Comparison of ENCODE assay signal across 19 mouse cellular contexts in genomic region chr3:54457416-54457815, GRCm38 (mm10).
DNase-seq lines count a peak whose midpoint lies in the region; ATAC-seq and TF ChIP-seq lines count a peak whose summit lies in the region.
"Had no signal": no experiment of that assay in that cellular context is flagged by ENCODE, and none has a peak within 500 bp of the region (broad histone marks: within the 10 kb centered on the region; RNA-seq: fewer than 3 reads in every experiment).

No protein-coding gene starts in this region.

- no peak overlapping the region for H3K27ac ChIP-seq in hindbrain, embryonic 10.5 days
- no peak overlapping the region for H3K27ac ChIP-seq in hindbrain, embryonic 14.5 days
- H3K27ac ChIP-seq: embryonic facial prominence, embryonic 15.5 days; forebrain, embryonic 15.5 days; heart, adult 2 months; heart, embryonic 15.5 days had no signal

- H3K9ac ChIP-seq in hindbrain, embryonic 14.5 days: no peak overlapping the region
- H3K9ac ChIP-seq: embryonic facial prominence, embryonic 15.5 days; forebrain, embryonic 15.5 days; heart, embryonic 15.5 days had no signal

- no peak overlapping the region for H3K4me2 ChIP-seq in myocyte (ENCODE audit: low read depth)
- H3K4me2 ChIP-seq in hindbrain, embryonic 14.5 days (replicated peaks): no peak overlapping the region
- H3K4me2 ChIP-seq: embryonic facial prominence, embryonic 15.5 days; forebrain, embryonic 15.5 days; heart, embryonic 11.5 days; heart, embryonic 15.5 days had no signal

- no peak for ATAC-seq in hindbrain, embryonic 14.5 days (ENCODE audit: low FRiP score)
- ATAC-seq: forebrain, embryonic 15.5 days; hindbrain, embryonic 16.5 days; inflammation-experienced regulatory T-cells, adult 6 months had no signal

- no peaks in the 10 kb centered on the region for H3K79me2 ChIP-seq in myocyte (ENCODE audit: control insufficient read depth, insufficient read depth)

- no peak overlapping the region for H3K4me3 ChIP-seq in myocyte
- H3K4me3 ChIP-seq in hindbrain, embryonic 10.5 days: no peak overlapping the region
- no peak overlapping the region for H3K4me3 ChIP-seq in hindbrain, embryonic 14.5 days (replicated peaks; ENCODE audit: low read length)
- H3K4me3 ChIP-seq: embryonic facial prominence, embryonic 15.5 days; forebrain, embryonic 15.5 days; heart, adult 2 months; heart, embryonic 15.5 days had no signal

- no peaks in the 10 kb centered on the region for H3K4me1 ChIP-seq in hindbrain, embryonic 10.5 days (replicated peaks)
- no peaks in the 10 kb centered on the region for H3K4me1 ChIP-seq in hindbrain, embryonic 14.5 days (replicated peaks; ENCODE audit: control insufficient read depth, insufficient read depth, low read length)
- H3K4me1 ChIP-seq: embryonic facial prominence, embryonic 15.5 days; forebrain, embryonic 15.5 days; heart, embryonic 15.5 days had no signal

- WGBS in hindbrain, embryonic 10.5 days: 88% methylated on average over 2 of the region's 2 CpGs
- WGBS in hindbrain, embryonic 14.5 days: 94% methylated on average over 2 of the region's 2 CpGs

- peak; percentile 10 for DNase-seq in lung, postnatal 10 days
- DNase-seq in lung, postnatal 25 days (ENCODE audit: low spot score): no peak
- DNase-seq in adipocyte (ENCODE audit: low spot score): peak; percentile 87
- DNase-seq in hindbrain, embryonic 10.5 days (ENCODE audit: low spot score): no peak
- no peak for DNase-seq in hindbrain, embryonic 14.5 days (ENCODE audit: low spot score)
- DNase-seq: adrenal gland, adult 8-10 months; adrenal gland, postnatal 36 days; cerebellum, adult 2 months; cerebellum, postnatal 10 days; gastrocnemius, postnatal 36 days; heart, adult 2 months had no signal

- H3ac ChIP-seq in myocyte (ENCODE audit: control insufficient read depth, insufficient read length): no peak overlapping the region

- no peaks in the 10 kb centered on the region for H3K27me3 ChIP-seq in myocyte (ENCODE audit: control insufficient read depth, insufficient read depth, insufficient read length)
- no peaks in the 10 kb centered on the region for H3K27me3 ChIP-seq in hindbrain, embryonic 10.5 days (ENCODE audit: insufficient read depth, poor library complexity, severe bottlenecking)
- no peaks in the 10 kb centered on the region for H3K27me3 ChIP-seq in hindbrain, embryonic 14.5 days (ENCODE audit: control insufficient read depth, insufficient read depth, low read length)
- H3K27me3 ChIP-seq: CH12.LX; embryonic facial prominence, embryonic 15.5 days; forebrain, embryonic 15.5 days; heart, embryonic 15.5 days had no signal

- 0 out of 2 replicates have a peak, but pooled peaks cover 2% of the 10 kb centered on the region for H3K9me3 ChIP-seq in hindbrain, embryonic 10.5 days
- H3K9me3 ChIP-seq in hindbrain, embryonic 14.5 days (ENCODE audit: control insufficient read depth, low read length): no peaks in the 10 kb centered on the region
- H3K9me3 ChIP-seq: embryonic facial prominence, embryonic 15.5 days; forebrain, embryonic 15.5 days; heart, embryonic 15.5 days had no signal

- no peaks in the 10 kb centered on the region for H3K36me3 ChIP-seq in myocyte (ENCODE audit: control insufficient read depth, insufficient read depth)
- H3K36me3 ChIP-seq in hindbrain, embryonic 10.5 days: no peaks in the 10 kb centered on the region
- H3K36me3 ChIP-seq in hindbrain, embryonic 14.5 days (replicated peaks; ENCODE audit: control insufficient read depth, insufficient read depth): no peaks in the 10 kb centered on the region
- H3K36me3 ChIP-seq: embryonic facial prominence, embryonic 15.5 days; forebrain, embryonic 15.5 days; heart, embryonic 15.5 days had no signal

- no peak for TF ChIP-seq POLR2A in myocyte (IDR thresholded peaks at IDR 0.05; ENCODE audit: insufficient read length, low read depth)

TF ChIP-seq in myocyte, 11 proteins besides CTCF, POLR2A, EP300 and RAD21:
- TF ChIP-seq USF1 (IDR thresholded peaks at IDR 0.05; ENCODE audit: low read depth) (peak; percentile 61), SRF (IDR thresholded peaks at IDR 0.05; ENCODE audit: control insufficient read depth, insufficient read length, low read depth) (no peak)

Comparison
In these comparisons a context has a peak if more than half of its experiments do, and no peak if none do; other contexts are left out.
1. DNase-seq: peak in lung, postnatal 10 days (single experiment) and adipocyte (single experiment); none in lung, postnatal 25 days (single experiment), hindbrain, embryonic 10.5 days (single experiment) and hindbrain, embryonic 14.5 days (single experiment).